Mouse (Mus musculus): ENCODE measurements around the gene Tmem259. TPM values are rescaled to one million over a fixed set of nuclear protein-coding genes. Genes with fewer than 3 reads are reported as not detected.
A peak's percentile ranks its signal among the peaks of the same experiment; 100 is the strongest.

Gene Tmem259
- polyA plus RNA-seq, 1 experiment, result 181 TPM

GRCm38 (mm10) chr10:79969124-79969568 is 15.0 kb downstream of the Tmem259 start:
- no peak for DNase-seq (ENCODE audit: extremely low spot score in 1 of 2, low spot score in 1 of 2)

- DNase-seq (ENCODE audit: extremely low spot score in 1 of 2, low spot score in 1 of 2), result no peak
Observed at GRCm38 (mm10) chr10:79968181-79968580, 15.9 kb downstream of the Tmem259 start.

DNA sequence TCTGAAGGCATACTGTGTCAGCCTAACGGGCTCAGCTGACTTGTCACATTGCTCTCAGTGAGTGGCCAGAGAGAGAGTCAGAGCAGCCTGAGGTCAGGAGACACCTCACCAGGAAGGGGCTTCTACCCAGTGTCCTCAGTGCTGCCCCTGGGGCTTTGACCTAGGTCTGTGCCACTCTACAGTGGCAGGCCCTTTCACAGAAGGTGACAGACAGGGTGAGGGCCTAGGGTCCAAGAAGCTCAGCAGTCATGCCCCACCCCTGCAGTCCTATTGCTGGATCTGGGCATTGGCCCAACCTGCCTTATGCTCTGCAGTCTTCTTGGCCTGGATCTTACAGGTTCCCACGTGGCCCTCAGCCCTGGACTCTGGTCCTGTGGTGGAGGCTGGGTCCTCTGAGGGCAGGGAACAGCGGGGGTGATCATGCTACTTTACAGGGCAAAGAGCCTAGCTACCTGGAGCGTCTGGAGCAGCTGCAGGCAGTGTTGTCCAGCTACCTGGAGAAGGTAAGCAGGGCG is 17.2 kb downstream of the Tmem259 start:
- no peak for DNase-seq (ENCODE audit: extremely low spot score in 1 of 2, low spot score in 1 of 2)

- no peak for DNase-seq (ENCODE audit: extremely low spot score in 1 of 2, low spot score in 1 of 2)
Observed at GRCm38 (mm10) chr10:79965325-79965724, 18.8 kb downstream of the Tmem259 start.

GRCm38 (mm10) chr10:79964727-79965126 is 19.4 kb downstream of the Tmem259 start:
- no peak for DNase-seq (ENCODE audit: extremely low spot score in 1 of 2, low spot score in 1 of 2)

DNA sequence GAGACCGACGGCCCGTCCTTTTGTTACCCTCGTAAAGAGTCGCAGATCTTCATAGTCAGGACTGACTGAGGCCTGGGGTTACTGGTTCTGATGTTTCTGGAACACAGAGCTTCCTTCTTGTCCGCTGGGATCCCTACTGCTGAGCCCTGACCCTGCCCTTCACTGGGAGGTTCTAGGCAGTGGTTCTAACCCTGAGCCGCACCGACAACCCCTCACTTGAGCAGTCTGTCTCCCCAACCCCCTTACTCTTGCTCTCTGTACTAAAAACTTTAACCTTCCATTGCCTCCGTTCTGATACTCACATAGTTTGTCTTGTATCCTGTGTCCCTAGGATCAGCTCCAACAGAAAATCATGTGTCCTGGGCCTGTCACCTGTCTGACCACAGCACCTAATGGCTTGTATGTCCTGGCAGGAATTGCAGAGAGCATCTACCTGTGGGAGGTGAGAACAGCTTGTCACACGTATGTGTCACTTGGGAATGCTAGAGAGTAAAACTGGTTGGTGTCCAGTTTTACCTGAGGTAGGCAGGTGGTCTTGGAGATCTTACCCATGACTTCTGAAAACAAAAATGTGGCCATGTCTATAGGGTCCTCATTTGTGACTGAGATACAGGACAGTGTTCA is 23.3 kb downstream of the Tmem259 start:
- no peak for DNase-seq (ENCODE audit: extremely low spot score in 1 of 2, low spot score in 1 of 2)

GRCm38 (mm10) chr10:79959847-79960601 is 24.1 kb downstream of the Tmem259 start, which contains the start of gene Wdr18:
Wdr18 (plus strand) TSS chr10:79960152.
- peak; percentile 99 to 100 for DNase-seq (ENCODE audit: extremely low spot score in 1 of 2, low spot score in 1 of 2)

- DNase-seq (ENCODE audit: extremely low spot score in 1 of 2, low spot score in 1 of 2), result peak in 1 of 2 experiments; percentile 37
Observed at GRCm38 (mm10) chr10:79959412-79959811, 24.7 kb downstream of the Tmem259 start.

- DNase-seq (ENCODE audit: extremely low spot score in 1 of 2, low spot score in 1 of 2), result peak in 1 of 2 experiments; percentile 76
Observed at GRCm38 (mm10) chr10:79958140-79958816, 25.9 kb downstream of the Tmem259 start.

DNA sequence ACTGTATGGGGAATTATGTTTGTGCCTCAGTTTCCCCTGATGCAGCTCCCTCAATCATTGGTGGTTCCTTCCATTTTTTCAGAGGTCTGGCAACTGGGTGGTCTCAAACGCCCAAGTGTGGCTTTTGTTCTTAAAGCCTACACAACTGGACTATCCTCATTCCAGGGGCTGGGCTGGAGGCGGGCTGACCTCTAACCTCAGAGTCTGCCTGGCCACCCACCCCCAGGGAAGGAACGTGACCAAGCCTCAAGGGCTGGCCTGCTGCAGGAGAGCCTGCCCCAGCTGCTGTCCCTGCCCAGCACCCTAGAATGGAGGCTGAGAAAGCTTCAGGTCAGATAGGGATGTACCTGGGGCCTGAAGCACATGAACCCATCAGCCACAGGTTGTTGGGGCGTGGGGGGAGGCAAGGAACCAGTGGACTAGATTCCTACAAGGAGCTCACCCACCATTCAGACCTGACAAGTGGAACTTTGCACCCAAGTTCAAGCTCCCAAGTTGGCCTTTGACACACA is 27.4 kb downstream of the Tmem259 start:
- no peak for DNase-seq (ENCODE audit: extremely low spot score in 1 of 2, low spot score in 1 of 2)

DNA sequence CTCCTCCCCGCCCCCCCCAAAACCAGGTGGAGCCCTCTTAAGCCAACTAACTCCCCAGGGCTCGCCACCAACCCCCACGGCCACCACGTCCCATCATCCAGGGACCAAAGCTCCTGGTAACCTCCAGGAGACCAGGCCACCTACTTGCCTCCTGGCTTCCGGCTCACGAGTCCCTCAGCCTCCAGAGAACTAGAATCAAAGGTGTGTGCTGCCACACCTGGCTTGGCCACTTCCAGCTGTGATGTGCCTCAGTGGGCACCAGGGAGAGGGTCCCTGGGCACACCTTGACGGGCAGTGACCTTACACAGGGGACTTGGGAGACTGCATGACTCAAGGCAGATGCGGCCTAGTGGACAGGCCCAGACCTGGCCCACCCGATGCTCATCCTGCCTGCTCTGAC is 28.4 kb downstream of the Tmem259 start:
- no peak for DNase-seq (ENCODE audit: extremely low spot score in 1 of 2, low spot score in 1 of 2)

DNA sequence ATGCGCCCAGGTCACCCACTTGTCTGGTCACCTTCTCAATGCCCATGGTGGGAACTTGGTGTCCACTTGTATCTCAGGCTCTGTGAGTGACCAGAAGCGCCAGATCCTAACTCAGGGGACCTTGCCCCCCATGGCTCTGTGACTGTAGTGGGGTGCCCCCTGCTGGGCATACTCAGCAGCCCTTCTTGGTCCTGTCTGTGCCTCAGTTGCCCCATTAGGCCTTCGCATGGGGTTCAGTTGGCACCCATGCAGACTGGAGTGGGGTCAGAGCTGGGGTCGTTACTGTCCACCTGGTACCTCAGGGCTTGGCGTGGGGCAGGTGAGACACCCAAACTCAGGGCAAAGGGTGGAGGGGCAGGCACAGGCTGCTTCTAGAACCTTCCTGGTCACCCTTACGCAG is 30.2 kb downstream of the Tmem259 start:
- peak in 1 of 2 experiments; percentile 43 for DNase-seq (ENCODE audit: extremely low spot score in 1 of 2, low spot score in 1 of 2)

GRCm38 (mm10) chr10:79950661-79951060 is 33.5 kb downstream of the Tmem259 start:
- no peak for DNase-seq (ENCODE audit: extremely low spot score in 1 of 2, low spot score in 1 of 2)

GRCm38 (mm10) chr10:79949873-79950272 is 34.3 kb downstream of the Tmem259 start:
- no peak for DNase-seq (ENCODE audit: extremely low spot score in 1 of 2, low spot score in 1 of 2)

DNA sequence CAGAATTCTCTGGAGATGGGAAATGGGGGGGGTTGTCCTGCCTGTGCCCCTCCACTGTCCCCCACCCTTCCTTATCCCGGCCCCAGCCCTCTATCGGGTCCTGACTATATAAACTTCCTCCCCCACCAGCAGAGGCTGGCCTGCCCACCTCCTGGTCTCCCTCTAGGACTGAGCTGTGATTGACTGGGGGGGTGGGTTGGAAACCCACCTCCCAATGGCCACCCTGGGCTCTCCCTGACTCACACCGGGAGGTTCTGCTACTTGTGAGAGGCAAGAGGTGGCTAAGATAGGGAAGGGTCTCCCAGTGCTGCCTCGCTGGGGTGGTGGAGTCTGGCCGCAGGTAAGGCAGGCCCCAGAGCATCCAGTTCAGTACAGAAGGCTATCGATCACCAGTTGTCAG is 36.6 kb downstream of the Tmem259 start:
- DNase-seq (ENCODE audit: extremely low spot score in 1 of 2, low spot score in 1 of 2), result no peak

DNA sequence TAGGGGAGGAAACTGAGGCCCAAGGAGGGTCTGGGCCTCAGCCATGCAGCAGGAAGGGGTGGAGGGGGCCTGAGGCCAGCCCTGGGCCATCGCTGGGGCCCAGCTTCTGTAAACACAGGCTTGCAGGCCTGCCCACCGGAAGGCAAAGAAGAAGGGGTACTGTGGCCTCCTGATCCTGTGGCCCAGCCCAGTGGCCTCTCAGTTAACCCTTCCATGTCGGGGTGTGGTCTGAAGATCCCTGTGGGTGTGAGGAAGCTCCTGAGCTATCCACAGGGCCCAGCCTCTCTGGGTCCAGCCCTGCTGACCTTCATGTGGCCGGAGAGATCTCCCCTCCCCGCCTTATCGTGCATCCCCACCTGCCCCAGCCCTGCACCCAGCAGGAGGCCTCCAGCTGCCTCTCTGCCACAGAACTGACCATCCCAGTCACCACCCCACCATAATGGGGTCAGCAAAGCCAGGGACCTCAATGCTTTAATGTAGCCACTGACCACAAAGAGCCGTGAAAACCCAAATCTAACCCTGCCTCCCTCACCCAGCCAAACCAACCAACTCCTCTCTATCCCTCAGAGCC is 37.3 kb downstream of the Tmem259 start:
- DNase-seq (ENCODE audit: extremely low spot score in 1 of 2, low spot score in 1 of 2), result no peak

DNA sequence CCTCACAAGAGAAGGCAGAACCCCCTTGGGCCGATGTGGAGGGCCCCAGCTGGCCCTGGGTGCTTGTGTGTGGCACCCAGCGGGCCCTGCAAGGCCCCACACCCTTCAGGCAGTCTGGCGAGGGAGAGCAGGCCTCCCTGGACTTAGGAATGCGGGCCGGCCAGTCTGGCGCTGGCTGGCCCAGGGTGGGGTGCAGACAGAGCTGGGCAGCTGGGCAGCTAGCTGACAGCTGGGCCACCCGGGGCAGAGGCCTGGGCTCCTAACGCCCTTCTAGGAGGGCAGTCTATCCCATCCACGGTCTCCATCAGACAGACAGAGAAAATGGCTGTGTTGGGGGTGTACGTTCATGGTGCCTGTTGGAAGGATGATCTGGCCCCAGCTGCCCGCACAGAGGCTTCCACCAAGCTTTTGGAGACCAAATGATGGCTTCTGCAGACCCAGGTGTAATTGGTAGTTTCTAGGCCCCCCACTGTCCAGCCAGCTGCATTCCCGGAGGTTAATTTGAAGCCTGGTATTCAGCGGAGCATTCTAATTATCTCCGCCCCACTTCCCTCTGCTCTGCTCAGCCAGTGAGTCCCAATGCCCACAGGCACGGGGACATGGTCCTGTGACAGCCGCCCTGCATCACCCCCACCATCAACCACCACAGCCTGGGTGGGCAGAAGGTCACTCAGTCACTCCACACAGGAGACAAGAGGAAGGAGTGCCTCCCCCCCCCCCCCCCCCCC is 38.5 kb downstream of the Tmem259 start:
- DNase-seq (ENCODE audit: extremely low spot score in 1 of 2, low spot score in 1 of 2), result no peak

DNA sequence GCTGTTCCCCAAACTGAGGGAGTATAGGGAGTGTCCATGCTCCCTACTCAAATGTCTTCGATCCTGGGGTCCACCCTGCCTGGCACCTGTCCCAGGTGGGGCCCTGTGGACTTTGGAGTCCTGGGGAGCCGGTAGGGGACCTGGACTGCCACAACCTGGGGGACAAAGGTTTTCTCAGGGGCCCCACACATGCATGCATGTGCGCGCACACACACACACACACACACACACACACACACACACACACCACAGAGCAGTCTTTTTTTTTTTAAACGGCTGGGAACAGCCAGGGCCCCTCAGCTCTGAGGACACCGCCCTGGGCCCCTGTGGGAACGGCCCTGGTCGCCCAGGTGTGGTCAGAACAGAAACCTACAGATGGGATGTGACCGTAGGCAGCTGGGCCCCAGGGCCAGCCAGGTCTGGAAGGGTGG is 40.6 kb downstream of the Tmem259 start:
- DNase-seq (ENCODE audit: extremely low spot score in 1 of 2, low spot score in 1 of 2), result no peak

- no peak for DNase-seq (ENCODE audit: extremely low spot score in 1 of 2, low spot score in 1 of 2)
Observed at GRCm38 (mm10) chr10:79942988-79943387, 41.1 kb downstream of the Tmem259 start.

DNA sequence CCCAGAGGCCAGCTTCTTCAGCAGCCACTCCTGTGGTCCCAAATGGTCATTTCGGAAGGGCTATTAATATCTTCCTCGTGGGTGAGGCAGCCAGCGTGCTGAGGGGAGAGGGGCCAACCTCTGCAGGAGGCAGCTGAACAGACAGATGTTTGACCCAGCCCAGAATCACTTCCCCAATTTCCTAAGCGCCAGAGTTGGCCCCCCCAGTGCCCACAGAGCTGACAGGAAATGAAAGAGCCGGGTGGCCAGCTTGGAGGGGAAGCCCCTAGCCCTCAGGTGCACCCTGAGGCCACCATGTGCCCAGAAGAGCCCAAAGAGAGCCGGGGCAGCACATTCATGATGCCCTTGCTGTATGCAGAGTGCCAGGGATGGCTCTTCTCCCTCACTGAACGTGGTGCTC is 43.4 kb downstream of the Tmem259 start:
- no peak for DNase-seq (ENCODE audit: extremely low spot score in 1 of 2, low spot score in 1 of 2)
